Mouse (Mus musculus) neutrophil, adult 83 days (primary cell): ENCODE data around the gene Olfr1326-ps1. TPM values are rescaled to one million over a fixed set of nuclear protein-coding genes. Genes with fewer than 3 reads are reported as not detected.

Source experiments
- total RNA-seq, 2 experiments: library from RNA; stranded (reverse); gene quantifications; one replicate each; pipeline ENCODE4 v1.2.4; 2023

Olfr1326-ps1 gene
- total RNA-seq: not detected

GRCm38 (mm10) chrX:74574788-74575187 is at the start of gene Olfr1326-ps1:
Gene Olfr1326-ps1 (minus strand): TSS chrX:74574888.

DNA sequence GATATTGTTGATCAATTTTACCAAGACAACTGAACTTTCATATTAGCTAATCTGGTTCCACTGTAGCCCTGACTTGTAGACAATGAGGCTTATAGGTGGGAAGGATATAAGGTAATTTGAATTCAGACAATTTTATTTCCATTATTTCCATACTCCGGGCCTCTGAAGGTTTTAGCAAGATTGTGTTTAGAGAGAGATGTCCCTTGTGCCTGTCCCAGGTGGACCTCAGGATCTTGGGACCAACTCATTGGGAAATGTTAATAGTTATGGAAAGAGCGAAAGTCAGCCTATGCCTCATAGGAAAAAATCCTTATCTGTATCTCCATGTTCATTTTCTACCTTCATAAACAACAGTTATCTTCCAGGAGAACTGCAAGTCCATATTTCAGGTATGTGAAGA is 17.7 kb upstream of the Olfr1326-ps1 start, which contains the start of gene Olfr1325:
Gene Olfr1325, plus strand, starts transcription at position 301 of the 400 bp plus-strand sequence.

Other genes starting within 250 kb of the Olfr1326-ps1 start
- gene Plxna3, start 245.8 kb downstream of the Olfr1326-ps1 start, total RNA-seq: 1 to 10 TPM in 1 of 2 experiments, under 1 TPM in 1; 0.20 to 1.6 TPM
- gene Lage3, start 221.3 kb downstream of the Olfr1326-ps1 start, total RNA-seq: 10 to 100 TPM; 23.3 to 27.5 TPM
- 10 to 100 TPM; 24.7 to 31.6 TPM for gene Ubl4a, start 201.7 kb downstream of the Olfr1326-ps1 start, total RNA-seq
- 10 to 100 TPM; 14.6 to 16.5 TPM for gene Slc10a3, start 201.5 kb downstream of the Olfr1326-ps1 start, total RNA-seq
- 10 to 100 TPM in 1 of 2 experiments, 1 to 10 TPM in 1; 9.9 to 11.0 TPM for gene Fam3a, start 181.6 kb downstream of the Olfr1326-ps1 start, total RNA-seq
- gene Ikbkg, start 181.6 kb downstream of the Olfr1326-ps1 start, total RNA-seq: 10 to 100 TPM; 32.5 to 40.3 TPM
- gene G6pdx, start 145.7 kb downstream of the Olfr1326-ps1 start, total RNA-seq: 100 to 1,000 TPM; 372 to 428 TPM
- not detected for gene Gm6880, start 93.5 kb downstream of the Olfr1326-ps1 start, total RNA-seq
- gene Olfr1325, start 17.8 kb upstream of the Olfr1326-ps1 start, total RNA-seq: not detected
- not detected for gene Gm5640, start 70.7 kb upstream of the Olfr1326-ps1 start, total RNA-seq
- not detected for gene Gm6890, start 166.0 kb upstream of the Olfr1326-ps1 start, total RNA-seq